Comparison of ENCODE assay signal across 9 mouse cellular contexts in the genomic region with DNA sequence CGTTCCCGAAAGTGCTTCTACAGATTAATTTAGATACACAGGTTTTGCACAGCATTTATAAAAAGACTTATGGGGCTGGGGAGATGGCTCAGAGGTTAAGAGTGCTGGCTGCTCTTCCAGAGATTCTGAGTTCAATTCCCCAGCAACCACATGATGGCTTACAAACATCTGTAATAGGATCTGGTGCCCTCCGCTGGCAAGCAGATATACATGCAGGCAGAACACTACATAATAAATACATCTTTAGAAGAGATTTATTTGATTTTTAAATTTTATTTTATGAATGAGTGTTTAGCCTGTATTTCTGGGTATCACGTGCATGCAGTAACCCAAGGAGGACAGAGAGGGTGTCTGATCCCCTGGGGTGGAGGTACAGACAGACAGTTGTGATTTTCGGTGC. TPM values are rescaled to one million over a fixed set of nuclear protein-coding genes. Genes with fewer than 3 reads are reported as not detected.
DNase-seq lines count a peak whose midpoint lies in the region; ATAC-seq and TF ChIP-seq lines count a peak whose summit lies in the region.
"Had no signal": no experiment of that assay in that cellular context is flagged by ENCODE, and none has a peak within 500 bp of the region (broad histone marks: within the 10 kb centered on the region; RNA-seq: fewer than 3 reads in every experiment).

No protein-coding gene starts in this region.

- in situ Hi-C loops in CH12.LX (cut with MboI; ENCODE audit: low pct_ligation_motif_present, low pct_unique_long_range_greater_than_20kb, low sequenced_read_pairs), result loop anchor here (10.0 to 25.0 kb wide), 2 partner anchors 59 to 177 kb away; a partner anchor contains a TSS

- ATAC-seq in CD4-positive, CD25-positive, alpha-beta regulatory T cell, adult 4 months, result no peak

- H3K27me3 ChIP-seq in CH12.LX (replicated peaks), result no peaks in the 10 kb centered on the region

- DNase-seq in CD4-positive, CD25-positive, alpha-beta regulatory T cell, adult 2 months (ENCODE audit: low read depth, low spot score), result peak; percentile 54
- peak; percentile 48 for DNase-seq in kidney, postnatal 10 days
- no peak for DNase-seq in kidney, adult 11 months
- no peak for DNase-seq in CH12.LX (ENCODE audit: extremely low read depth)
- DNase-seq in lung, postnatal 10 days, result peak; percentile 23
- DNase-seq in urinary bladder, postnatal 10 days (ENCODE audit: low spot score), result no peak
- no peak for DNase-seq in left cerebral cortex, postnatal 14 days (ENCODE audit: low spot score in 2 of 2)

- no peak for TF ChIP-seq EP300 in CH12.LX (IDR thresholded peaks at IDR 0.05; ENCODE audit: low read length)

- H3K9me3 ChIP-seq in CH12.LX (replicated peaks; ENCODE audit: low read length), result no peaks in the 10 kb centered on the region
- H3K9me3 ChIP-seq: megakaryocyte, embryonic 14.5 days had no signal

- peak; percentile 75 for TF ChIP-seq RAD21 in CH12.LX (IDR thresholded peaks at IDR 0.05; ENCODE audit: low read depth, low read length)

- H3K79me2 ChIP-seq in CH12.LX (replicated peaks; ENCODE audit: control insufficient read depth, extremely low read depth, insufficient read depth, poor library complexity, severe bottlenecking), result no peaks in the 10 kb centered on the region

- no peak for TF ChIP-seq POLR2A in CH12.LX (IDR thresholded peaks at IDR 0.05; ENCODE audit: low read depth, low read length)

- H3K36me3 ChIP-seq in CH12.LX (replicated peaks in 1 of 2; ENCODE audit: control insufficient read depth in 1 of 2, insufficient read depth in 1 of 2, low read length in 1 of 2), result peaks cover 0 to 40% of the 10 kb centered on the region in 2 experiments

- peaks cover 3 to 8% of the 10 kb centered on the region in 2 experiments; a peak in 3 of 4 replicates for H3K4me1 ChIP-seq in CH12.LX (ENCODE audit: control insufficient read depth in 1 of 2, insufficient read depth in 2 of 2)
- H3K4me1 ChIP-seq: megakaryocyte, embryonic 14.5 days had no signal

- H3K4me2 ChIP-seq in CH12.LX (ENCODE audit: insufficient read depth, low read depth, poor library complexity, severe bottlenecking), result no peak overlapping the region

- H3K9ac ChIP-seq in CH12.LX (ENCODE audit: insufficient read depth, low read depth), result no peak overlapping the region

- dilution Hi-C loops in CH12.LX (cut with MboI; ENCODE audit: extremely low pct_ligation_motif_present, extremely low pct_unique_long_range_greater_than_20kb, low sequenced_read_pairs), result no loop called here

- no peak overlapping the region for H3K27ac ChIP-seq in CH12.LX (ENCODE audit: insufficient read depth, low read depth)

- H3K4me3 ChIP-seq in CH12.LX (replicated peaks in 1 of 3; ENCODE audit: low read depth in 2 of 3, low read length in 2 of 3, poor library complexity in 1 of 3), result no peak overlapping the region
- H3K4me3 ChIP-seq: megakaryocyte, embryonic 14.5 days had no signal

- TF ChIP-seq CTCF in CH12.LX (conservative IDR thresholded peaks at IDR 0.05 in 1 of 2, IDR thresholded peaks at IDR 0.05 in 1 of 2; ENCODE audit: low read depth in 2 of 2, low read length in 2 of 2), result peak in 1 of 2 experiments; percentile 79; a peak in 2 of 4 replicates

- intact Hi-C loops in left cerebral cortex, postnatal 14 days (cut with DNase I), result loop anchor here (5.0 kb wide), 1 partner anchor 57 kb away; no protein-coding TSS in a partner anchor

TF ChIP-seq in CH12.LX, 34 proteins besides CTCF, POLR2A, EP300 and RAD21:
- TF ChIP-seq TBP (conservative IDR thresholded peaks at IDR 0.05; ENCODE audit: low read depth, low read length), result no peak
- no peak for TF ChIP-seq NRF1 (IDR thresholded peaks at IDR 0.05; ENCODE audit: low read depth, low read length)
- no peak for TF ChIP-seq MYC (IDR thresholded peaks at IDR 0.05; ENCODE audit: low read depth, low read length)
- peak; percentile 73 for TF ChIP-seq SMC3 (IDR thresholded peaks at IDR 0.05; ENCODE audit: low read depth, low read length)
- no peak for TF ChIP-seq MAX (IDR thresholded peaks at IDR 0.05; ENCODE audit: low read length)
- TF ChIP-seq JUND (conservative IDR thresholded peaks at IDR 0.05; ENCODE audit: low read depth, low read length), result no peak
- no peak for TF ChIP-seq ETS1 (conservative IDR thresholded peaks at IDR 0.05; ENCODE audit: low read depth, low read length)
- no peak for TF ChIP-seq KAT2A (IDR thresholded peaks at IDR 0.05; ENCODE audit: insufficient replicate concordance, low read length)
- no peak for TF ChIP-seq TCF12 (IDR thresholded peaks at IDR 0.05; ENCODE audit: low read depth, low read length)

RNA-seq across cellular contexts. Expression of a gene that starts 9.9 kb away (rescaled TPM):
- polyA plus RNA-seq in CD4-positive, CD25-positive, alpha-beta regulatory T cell, adult 4 months (2017; shearing (Covaris generic)), result 10 to 100 TPM; 21.0 to 24.4 TPM
- 11.5 and 12.8 TPM in 2 replicates for total RNA-seq in CH12.LX (2012; rRNA removed)
- total RNA-seq in CH12.LX (2014; rRNA removed), result 20.0 and 22.0 TPM in 2 replicates
- polyA plus RNA-seq in CH12.LX (2012; ENCODE audit: insufficient read length, low read depth), result 25.2 and 29.4 TPM in 2 replicates
- 10 to 100 TPM; 22.3 to 26.9 TPM for total RNA-seq in left cerebral cortex, postnatal 14 days (2021)

Comparison
In these comparisons a context has a peak if more than half of its experiments do, and no peak if none do; other contexts are left out.
1. DNase-seq: peak in CD4-positive, CD25-positive, alpha-beta regulatory T cell, adult 2 months (single experiment), kidney, postnatal 10 days (single experiment) and lung, postnatal 10 days (single experiment); none in kidney, adult 11 months (single experiment), CH12.LX (single experiment), urinary bladder, postnatal 10 days (single experiment) and left cerebral cortex, postnatal 14 days (0 of 2).